Mouse (Mus musculus): Measurements from ENCODE around the gene Adgre5.

Adgre5 gene

GRCm38 (mm10) chr8:83693609-83694236 is 47.4 kb downstream of the Adgre5 start:
- DNase-seq (ENCODE audit: low spot score in 2 of 2) = no peak

GRCm38 (mm10) chr8:83689264-83689663 is 51.9 kb downstream of the Adgre5 start:
- no peak for DNase-seq (ENCODE audit: low spot score in 2 of 2)

DNA sequence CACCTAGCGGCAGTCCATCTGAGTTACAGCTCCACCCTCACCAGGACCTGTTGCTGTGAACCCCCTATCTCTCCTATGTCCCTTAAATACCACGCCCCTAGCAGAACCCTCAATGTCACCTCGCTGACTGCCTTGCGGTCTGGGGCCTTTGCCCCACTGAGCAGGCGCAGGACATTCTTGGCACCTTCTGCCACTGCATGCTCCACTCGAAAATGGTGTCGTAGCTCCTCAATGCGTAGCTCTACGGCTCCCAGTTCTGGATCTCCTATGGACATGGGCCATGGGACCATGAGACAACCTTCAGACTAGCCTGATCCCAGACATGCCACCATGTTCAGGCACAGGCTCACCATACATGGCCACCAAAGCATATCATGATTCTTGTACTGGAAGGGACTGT is 56.6 kb downstream of the Adgre5 start:
- no peak for DNase-seq (ENCODE audit: low spot score in 2 of 2)

- no peak for DNase-seq (ENCODE audit: low spot score in 2 of 2)
Measured at GRCm38 (mm10) chr8:83681099-83681498, 60.0 kb downstream of the Adgre5 start.

DNA sequence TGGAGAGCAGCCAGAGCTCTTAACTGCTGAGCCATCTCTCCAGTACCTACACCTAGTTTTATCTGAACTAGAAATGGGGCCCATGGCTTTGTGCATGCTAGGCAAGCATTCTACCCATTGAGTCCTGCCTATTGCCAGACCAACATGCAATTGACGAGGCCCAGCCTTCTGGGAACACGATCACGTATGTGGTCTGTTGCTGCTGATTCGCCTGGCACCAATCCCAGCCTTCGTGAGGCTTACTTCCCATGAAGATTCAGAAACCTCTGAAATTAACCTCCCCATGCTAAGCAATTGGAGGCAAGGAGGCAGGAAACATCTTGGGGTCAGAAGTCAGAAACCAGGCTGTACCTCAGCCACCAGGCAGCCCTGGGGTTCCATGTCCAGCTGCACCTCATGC is 60.5 kb downstream of the Adgre5 start:
- DNase-seq (ENCODE audit: low spot score in 2 of 2) = no peak

GRCm38 (mm10) chr8:83679866-83680265 is 61.3 kb downstream of the Adgre5 start:
- DNase-seq (ENCODE audit: low spot score in 2 of 2) = no peak

- DNase-seq (ENCODE audit: low spot score in 2 of 2) = no peak
Measured at GRCm38 (mm10) chr8:83674497-83674896, 66.6 kb downstream of the Adgre5 start.

Measured in cerebellum, postnatal 4 days (tissue).